Mouse (Mus musculus) CH12.LX (cell line): ENCODE measurements around the gene Yod1. TPM values are rescaled to one million over a fixed set of nuclear protein-coding genes. Genes with fewer than 3 reads are reported as not detected.

Experiments
- DNase-seq: peaks from one replicate; pipeline ENCODE4 v3.0.0-alpha.2; 2013; ENCODE audit errors: extremely low read depth
- H3K27ac ChIP-seq: 2 replicates; pipeline ENCODE4 v1.5.1; 2012; ENCODE audit warnings: low read depth, mild to moderate bottlenecking, control low read depth, moderate library complexity; ENCODE audit not compliant: insufficient read depth
- H3K27me3 ChIP-seq: replicated peaks from 2 replicates; pipeline ENCODE3; 2012; ENCODE audit warnings: inconsistent platforms
- H3K36me3 ChIP-seq, 2 experiments: replicated peaks in 1 of 2; 2 replicates each; pipeline versions ENCODE3 to v1.6.1; 2012; ENCODE audit warnings: inconsistent platforms in 1 of 2, low read length in 1 of 2, mild to moderate bottlenecking in 1 of 2, mixed read lengths in 1 of 2, moderate library complexity in 1 of 2; ENCODE audit not compliant: control insufficient read depth in 1 of 2, insufficient read depth in 1 of 2
- H3K4me1 ChIP-seq, 2 experiments: 2 replicates each; pipeline ENCODE4 v1.6.1; 2012; ENCODE audit warnings: inconsistent platforms in 1 of 2, moderate library complexity in 1 of 2; ENCODE audit not compliant: insufficient read depth in 2 of 2, control insufficient read depth in 1 of 2
- H3K4me2 ChIP-seq: 2 replicates; pipeline ENCODE4 v1.6.1; 2012; ENCODE audit warnings: low read depth, mild to moderate bottlenecking, control low read depth; ENCODE audit not compliant: poor library complexity, insufficient read depth, severe bottlenecking
- H3K4me3 ChIP-seq, 3 experiments: fragments of 150-350 bp in 1 of 3; sonication (generic) in 1 of 3; replicated peaks in 1 of 3; 2 replicates each; pipeline versions ENCODE3 to v1.5.1; 2011 to 2012; ENCODE audit warnings: low read depth in 2 of 3, low read length in 2 of 3, mild to moderate bottlenecking in 2 of 3, moderate library complexity in 2 of 3, control low read depth in 1 of 3, improper control_type of control experiment in 1 of 3, inconsistent platforms in 1 of 3, mixed read lengths in 1 of 3; ENCODE audit not compliant: poor library complexity in 1 of 3
- H3K79me2 ChIP-seq: replicated peaks from 2 replicates; pipeline ENCODE4 v1.6.1; 2012; ENCODE audit warnings: mild to moderate bottlenecking, moderate library complexity; ENCODE audit not compliant: control insufficient read depth, poor library complexity, insufficient read depth, severe bottlenecking; ENCODE audit errors: extremely low read depth
- H3K9ac ChIP-seq: 2 replicates; pipeline ENCODE4 v1.6.1; 2012; ENCODE audit warnings: low read depth, mild to moderate bottlenecking, control low read depth, moderate library complexity; ENCODE audit not compliant: insufficient read depth
- H3K9me3 ChIP-seq: replicated peaks from 2 replicates; pipeline ENCODE3; 2012; ENCODE audit warnings: low read length, inconsistent platforms, mixed read lengths
- BHLHE40 ChIP-seq: IDR thresholded peaks from 2 replicates; pipeline ENCODE4 v1.6.1; 2011; ENCODE audit warnings: mild to moderate bottlenecking, low read depth, low read length, improper control_type of control experiment
- CHD2 ChIP-seq: IDR thresholded peaks from 2 replicates; pipeline ENCODE4 v1.6.1; 2011; ENCODE audit warnings: low read length, improper control_type of control experiment
- CTCF ChIP-seq, 2 experiments: IDR thresholded peaks in 1 of 2; conservative IDR thresholded peaks in 1 of 2; 2 replicates each; pipeline ENCODE4 v1.5.1; 2011 to 2012; ENCODE audit warnings: low read depth in 2 of 2, low read length in 2 of 2, improper control_type of control experiment in 1 of 2, inconsistent platforms in 1 of 2, mild to moderate bottlenecking in 1 of 2, moderate library complexity in 1 of 2
- E2F4 ChIP-seq: IDR thresholded peaks from 2 replicates; pipeline ENCODE4 v1.6.1; 2011; ENCODE audit warnings: low read depth, low read length, improper control_type of control experiment; ENCODE audit not compliant: insufficient replicate concordance
- HCFC1 ChIP-seq: IDR thresholded peaks from 2 replicates; pipeline ENCODE4 v1.6.1; 2012; ENCODE audit warnings: low read depth, mild to moderate bottlenecking, inconsistent platforms, low read length, improper control_type of control experiment
- JUND ChIP-seq: conservative IDR thresholded peaks from 2 replicates; pipeline ENCODE4 v1.6.1; 2011; ENCODE audit warnings: low read depth, low read length, improper control_type of control experiment
- KAT2A ChIP-seq: IDR thresholded peaks from 2 replicates; pipeline ENCODE4 v1.6.1; 2012; ENCODE audit warnings: low read length, improper control_type of control experiment, inconsistent platforms; ENCODE audit not compliant: insufficient replicate concordance
- MAX ChIP-seq: IDR thresholded peaks from 2 replicates; pipeline ENCODE4 v1.6.1; 2011; ENCODE audit warnings: low read length, improper control_type of control experiment
- MAZ ChIP-seq: IDR thresholded peaks from 2 replicates; pipeline ENCODE4 v1.6.1; 2012; ENCODE audit warnings: low read depth, mild to moderate bottlenecking, inconsistent platforms, low read length, improper control_type of control experiment, moderate library complexity
- MEF2A ChIP-seq: IDR thresholded peaks from 2 replicates; pipeline ENCODE4 v1.6.1; 2014; ENCODE audit warnings: low read depth, mild to moderate bottlenecking, inconsistent platforms, low read length, improper control_type of control experiment, borderline replicate concordance
- NELFE ChIP-seq: IDR thresholded peaks from 2 replicates; pipeline ENCODE4 v1.6.1; 2011; ENCODE audit warnings: low read depth, low read length, improper control_type of control experiment
- NRF1 ChIP-seq: IDR thresholded peaks from 2 replicates; pipeline ENCODE4 v1.6.1; 2014; ENCODE audit warnings: low read depth, mild to moderate bottlenecking, inconsistent platforms, low read length, improper control_type of control experiment, moderate library complexity
- POLR2A ChIP-seq: IDR thresholded peaks from 2 replicates; pipeline ENCODE4 v1.6.1; 2011; ENCODE audit warnings: low read depth, mild to moderate bottlenecking, improper control_type of control experiment, low read length
- RCOR1 ChIP-seq: conservative IDR thresholded peaks from 2 replicates; pipeline ENCODE4 v1.6.1; 2012; ENCODE audit warnings: low read depth, mild to moderate bottlenecking, inconsistent platforms, low read length, improper control_type of control experiment
- SIN3A ChIP-seq: IDR thresholded peaks from 2 replicates; pipeline ENCODE4 v1.6.1; 2012; ENCODE audit warnings: low read length, improper control_type of control experiment, inconsistent platforms
- SMC3 ChIP-seq: IDR thresholded peaks from 2 replicates; pipeline ENCODE4 v1.6.1; 2011; ENCODE audit warnings: low read depth, low read length, improper control_type of control experiment
- TCF12 ChIP-seq: IDR thresholded peaks from 2 replicates; pipeline ENCODE4 v1.6.1; 2014; ENCODE audit warnings: low read depth, mild to moderate bottlenecking, inconsistent platforms, low read length, improper control_type of control experiment
- USF1 ChIP-seq: IDR thresholded peaks from 2 replicates; pipeline ENCODE4 v1.6.1; 2014; ENCODE audit warnings: low read depth, mild to moderate bottlenecking, inconsistent platforms, low read length, improper control_type of control experiment
- USF2 ChIP-seq: conservative IDR thresholded peaks from 2 replicates; pipeline ENCODE4 v1.6.1; 2011; ENCODE audit warnings: low read depth, low read length, improper control_type of control experiment
- ZKSCAN1 ChIP-seq: IDR thresholded peaks from 2 replicates; pipeline ENCODE4 v1.6.1; 2012; ENCODE audit warnings: low read depth, inconsistent platforms, low read length, improper control_type of control experiment, borderline replicate concordance
- ZMIZ1 ChIP-seq: IDR thresholded peaks from 2 replicates; pipeline ENCODE4 v1.6.1; 2012; ENCODE audit warnings: low read depth, mild to moderate bottlenecking, inconsistent platforms, low read length, improper control_type of control experiment
- dilution Hi-C: fragments of 300-500 bp; cut with MboI; formaldehyde crosslinking; loops from 2 replicates; pipeline ENCODE4 v1.14.3; 2020; ENCODE audit warnings: low sequenced_read_pairs; ENCODE audit not compliant: extremely low pct_unique_long_range_greater_than_20kb, extremely low pct_ligation_motif_present
- in situ Hi-C: fragments of 300-500 bp; cut with MboI; formaldehyde crosslinking; loops from 3 replicates; pipeline ENCODE4 v1.14.3; 2019; ENCODE audit warnings: low sequenced_read_pairs, low pct_ligation_motif_present, low pct_unique_long_range_greater_than_20kb, mixed read lengths
- polyA plus RNA-seq: library from polyadenylated mRNA; unstranded; fragments of >175 nt; gene quantifications from 2 replicates; pipeline ENCODE4 v1.2.1, GENCODE M21; 2012; ENCODE audit warnings: low read depth; ENCODE audit not compliant: insufficient read length
- total RNA-seq, 2 experiments: library from RNA; depleted of rRNA; stranded (reverse); fragments of 300-350 nt in 1 of 2; fragments of >200 nt in 1 of 2; gene quantifications; 2 replicates each; pipeline ENCODE4 v1.2.3; 2012 to 2014

The Yod1 gene
- total and polyA plus RNA-seq, 3 experiments: 3.6 to 5.4 (median 5.2) TPM

DNA sequence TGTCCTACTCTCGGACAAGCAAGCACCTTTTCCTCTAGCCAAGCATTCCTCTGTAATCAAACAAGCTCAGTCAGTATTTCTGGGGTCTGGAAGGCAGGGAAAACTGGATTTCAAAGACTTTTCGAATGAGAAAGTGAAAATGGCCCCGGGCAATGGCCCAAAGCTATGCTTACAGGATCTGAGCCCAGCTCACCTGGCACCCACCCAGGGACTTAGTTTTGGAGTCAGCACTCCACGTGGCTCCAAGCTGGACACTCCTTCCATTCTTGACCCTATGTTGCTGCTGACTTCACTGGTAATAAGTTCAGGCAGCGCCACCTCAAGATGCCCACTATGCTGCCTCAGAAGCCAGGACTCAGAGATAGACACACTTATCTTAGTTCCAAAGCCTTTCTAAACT is 49.9 kb downstream of the Yod1 start:
- in situ Hi-C loops: no loop called here

DNA sequence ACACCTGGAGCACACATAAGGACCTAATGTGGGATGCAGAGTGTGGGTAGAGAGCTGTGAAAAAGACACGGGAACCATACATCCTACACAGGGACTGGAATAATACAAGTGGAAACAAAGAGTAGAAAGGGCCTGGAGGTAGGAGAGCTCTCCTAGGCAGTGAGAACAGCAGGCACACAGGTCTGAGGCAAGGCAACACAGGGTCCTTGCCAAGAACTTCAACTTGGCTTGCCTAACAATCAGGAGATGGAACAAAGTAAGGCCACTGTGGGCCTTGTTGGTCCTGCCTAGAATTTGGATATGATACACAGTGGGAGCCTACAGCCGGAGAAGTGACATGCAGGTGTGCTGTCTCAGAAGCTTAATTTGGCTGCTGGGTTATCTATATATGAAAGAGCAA is 52.8 kb downstream of the Yod1 start:
- TF ChIP-seq NRF1: no peak
- no peak for TF ChIP-seq CTCF (conservative IDR thresholded peaks at IDR 0.05 in 1 of 2, IDR thresholded peaks at IDR 0.05 in 1 of 2; ENCODE audit: low read depth in 2 of 2, low read length in 2 of 2)
- no peak for TF ChIP-seq ZMIZ1
- TF ChIP-seq MAZ: no peak
- no peak for TF ChIP-seq USF2
- TF ChIP-seq MEF2A: no peak
- TF ChIP-seq USF1: no peak
- TF ChIP-seq SIN3A: no peak
- TF ChIP-seq JUND: no peak
- no peak for TF ChIP-seq POLR2A
- TF ChIP-seq NELFE: no peak
- TF ChIP-seq E2F4: no peak
- TF ChIP-seq RCOR1: no peak
- TF ChIP-seq SMC3: no peak
- no peak for TF ChIP-seq CHD2
- TF ChIP-seq MAX: no peak
- no peak for TF ChIP-seq TCF12
- TF ChIP-seq BHLHE40: no peak
- DNase-seq: no peak
- dilution Hi-C loops: no loop called here
- no peaks in the 10 kb centered on the region for H3K9me3 ChIP-seq
- no peak overlapping the region for H3K9ac ChIP-seq
- H3K4me1 ChIP-seq: no peaks in the 10 kb centered on the region
- no peaks in the 10 kb centered on the region; the same call in 1 of the 2 replicates for H3K79me2 ChIP-seq
- no peak overlapping the region for H3K27ac ChIP-seq
- no peak overlapping the region for H3K4me2 ChIP-seq
- no peak overlapping the region for H3K4me3 ChIP-seq
- H3K27me3 ChIP-seq: no peaks in the 10 kb centered on the region
- in situ Hi-C loops: no loop called here
- no peaks in the 10 kb centered on the region for H3K36me3 ChIP-seq

More for the DNA sequence above, 49.9 kb downstream of the Yod1 start:
- no peaks in the 10 kb centered on the region for H3K36me3 ChIP-seq
- TF ChIP-seq MAX: no peak
- TF ChIP-seq BHLHE40: no peak
- TF ChIP-seq USF1: no peak
- no peak for TF ChIP-seq ZKSCAN1
- TF ChIP-seq ZMIZ1: no peak
- no peak for TF ChIP-seq CTCF (conservative IDR thresholded peaks at IDR 0.05 in 1 of 2, IDR thresholded peaks at IDR 0.05 in 1 of 2; ENCODE audit: low read depth in 2 of 2, low read length in 2 of 2)
- TF ChIP-seq KAT2A: no peak
- TF ChIP-seq MAZ: no peak
- no peak for TF ChIP-seq SMC3
- TF ChIP-seq HCFC1: no peak
- TF ChIP-seq POLR2A: no peak
- TF ChIP-seq SIN3A: no peak
- TF ChIP-seq MEF2A: no peak
- TF ChIP-seq, all 38 proteins: peak for 0
- H3K4me2 ChIP-seq: no peak overlapping the region
- no peaks in the 10 kb centered on the region; the same call in 1 of the 2 replicates for H3K79me2 ChIP-seq
- H3K27me3 ChIP-seq: no peaks in the 10 kb centered on the region
- H3K9me3 ChIP-seq: no peaks in the 10 kb centered on the region
- H3K4me3 ChIP-seq: no peak overlapping the region
- H3K4me1 ChIP-seq: no peaks in the 10 kb centered on the region
- no peak overlapping the region for H3K9ac ChIP-seq
- no peak for DNase-seq
- dilution Hi-C loops: no loop called here
- H3K27ac ChIP-seq: no peak overlapping the region
